Mouse (Mus musculus): Measurements from ENCODE around the gene Wdr43. TPM values are rescaled to one million over a fixed set of nuclear protein-coding genes. Genes with fewer than 3 reads are reported as not detected.

Gene Wdr43
- polyA plus RNA-seq, 2 experiments = 26.2 to 45.5 TPM

DNA sequence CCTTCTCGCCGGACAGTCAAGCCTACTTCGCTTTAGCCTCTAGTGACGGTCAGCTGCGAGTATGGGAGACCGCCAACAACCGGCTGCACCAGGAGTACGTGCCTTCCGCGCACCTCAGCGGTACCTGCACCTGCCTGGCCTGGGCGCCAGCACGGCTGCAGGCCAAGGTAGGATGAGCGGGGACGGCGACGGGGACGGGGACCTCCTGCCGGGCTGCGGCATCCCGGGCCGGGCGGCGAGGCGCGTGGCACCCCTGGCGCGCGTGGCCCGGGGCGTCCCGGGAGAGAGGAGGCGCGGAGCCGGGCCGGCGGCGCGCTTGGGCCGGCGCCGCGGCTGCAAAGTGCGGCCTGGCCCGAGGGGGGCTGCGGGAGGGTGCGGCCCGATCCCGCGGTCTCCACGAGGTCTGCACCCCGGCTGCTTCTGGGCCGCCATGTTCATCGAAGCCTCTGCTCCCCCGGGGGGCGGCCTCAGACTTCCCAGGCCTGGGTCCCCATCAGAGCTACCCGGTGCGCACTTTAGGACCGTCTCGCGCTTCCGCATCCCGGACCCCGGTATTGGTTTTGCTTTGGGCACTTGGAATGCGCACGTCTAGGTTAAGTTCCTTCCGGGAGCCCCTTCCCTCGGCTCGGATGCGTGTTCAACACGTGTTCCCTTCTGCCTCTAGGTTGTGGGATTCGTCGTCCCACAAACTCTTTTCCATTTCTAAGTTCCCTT, 781 bp downstream of the Wdr43 start:
- peak overlapping the region; percentile 81 to 92 for H3K4me3 ChIP-seq (ENCODE audit: insufficient read depth in 1 of 2, low read depth in 2 of 2, low read length in 2 of 2)
- H3K27me3 ChIP-seq (ENCODE audit: control insufficient read depth, insufficient read depth, low read length) = no peaks in the 10 kb centered on the region
- ATAC-seq (ENCODE audit: insufficient read depth) = peak; percentile 57
- no peak for DNase-seq (ENCODE audit: low read depth in 3 of 3, low spot score in 3 of 3)
- H3K36me3 ChIP-seq (replicated peaks; ENCODE audit: control insufficient read depth, insufficient read depth, low read depth) = peaks cover 5% of the 10 kb centered on the region
- H3K4me2 ChIP-seq (ENCODE audit: low read depth) = peak overlapping the region; percentile 84
- H3K9me3 ChIP-seq (ENCODE audit: control insufficient read depth, low read length) = no peaks in the 10 kb centered on the region
- H3K4me1 ChIP-seq (replicated peaks; ENCODE audit: control insufficient read depth in 2 of 2, insufficient read depth in 2 of 2, low read length in 1 of 2) = peaks cover 7 to 8% of the 10 kb centered on the region in 2 experiments
- peak overlapping the region; percentile 90 for H3K9ac ChIP-seq (replicated peaks)
- no peak overlapping the region; the same call in 1 of the 2 replicates for H3K27ac ChIP-seq
- TF ChIP-seq CTCF (IDR thresholded peaks at IDR 0.05; ENCODE audit: low read depth) = no peak
- under 1% methylated on average over 65 of the region's 73 CpGs for WGBS (ENCODE audit: insufficient replicate concordance)

DNA sequence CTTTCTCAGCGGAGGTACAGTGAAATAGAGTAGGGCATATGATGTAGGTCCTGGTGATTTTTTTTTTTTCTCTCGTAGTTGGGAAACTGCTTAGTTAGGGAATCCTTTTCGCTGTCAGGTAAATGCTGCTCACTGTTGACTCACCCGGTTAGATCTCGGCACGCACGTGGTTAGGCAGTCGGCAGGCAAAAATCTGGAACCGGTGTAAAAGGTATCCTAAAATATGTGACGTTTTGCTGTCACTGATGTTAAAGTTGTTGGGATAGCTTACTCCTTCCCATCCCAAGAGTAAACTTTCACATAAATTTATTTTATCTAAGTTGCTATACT, 1.3 kb downstream of the Wdr43 start:
- Histone ChIP-seq H3K4me2 (ENCODE audit: low read depth) (peak overlapping the region; percentile 84), H3K27me3 (ENCODE audit: control insufficient read depth, insufficient read depth, low read length) (no peaks in the 10 kb centered on the region), H3K4me1 (replicated peaks; ENCODE audit: control insufficient read depth in 2 of 2, insufficient read depth in 2 of 2, low read length in 1 of 2) (peaks cover 7 to 8% of the 10 kb centered on the region in 2 experiments), H3K9ac (replicated peaks) (peak overlapping the region; percentile 90), H3K36me3 (replicated peaks; ENCODE audit: control insufficient read depth, insufficient read depth, low read depth) (peaks cover 5% of the 10 kb centered on the region), H3K4me3 (ENCODE audit: insufficient read depth in 1 of 2, low read depth in 2 of 2, low read length in 2 of 2) (peak overlapping the region; percentile 81 to 92), H3K27ac (no peak overlapping the region), H3K9me3 (ENCODE audit: control insufficient read depth, low read length) (no peaks in the 10 kb centered on the region)
- DNase-seq (ENCODE audit: low read depth in 3 of 3, low spot score in 3 of 3) = no peak
- WGBS (ENCODE audit: insufficient replicate concordance) = under 1% methylated on average over 10 of the region's 10 CpGs
- no peak for ATAC-seq (ENCODE audit: insufficient read depth)
- TF ChIP-seq EP300 (IDR thresholded peaks at IDR 0.05; ENCODE audit: low read depth) (no peak), CTCF (IDR thresholded peaks at IDR 0.05; ENCODE audit: low read depth) (no peak)

DNA sequence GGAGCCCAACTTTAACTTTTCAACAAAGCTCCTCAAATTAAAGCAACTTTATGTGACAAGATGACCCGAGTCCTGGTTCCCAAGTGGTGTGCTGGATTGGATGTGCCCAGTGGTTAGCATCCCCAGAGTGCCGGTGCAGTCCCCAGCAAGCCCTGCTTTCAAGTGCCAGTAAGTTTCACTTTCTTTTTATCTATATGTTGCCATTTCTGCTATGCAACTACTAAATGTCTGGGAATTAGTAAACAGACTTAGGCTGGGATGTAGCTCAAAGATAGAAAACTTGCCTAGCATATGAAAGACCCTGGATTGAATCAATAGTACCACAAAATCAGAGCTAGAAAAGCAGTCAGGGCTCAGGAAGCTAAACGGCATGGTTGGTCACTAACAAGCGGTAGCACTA, 2.3 kb downstream of the Wdr43 start:
- Histone ChIP-seq H3K9me3 (ENCODE audit: control insufficient read depth, low read length) (no peaks in the 10 kb centered on the region), H3K9ac (replicated peaks) (peak overlapping the region; percentile 62), H3K27ac (no peak overlapping the region), H3K27me3 (ENCODE audit: control insufficient read depth, insufficient read depth, low read length) (no peaks in the 10 kb centered on the region), H3K4me1 (replicated peaks; ENCODE audit: control insufficient read depth in 2 of 2, insufficient read depth in 2 of 2, low read length in 1 of 2) (peaks cover 7 to 8% of the 10 kb centered on the region in 2 experiments), H3K4me2 (ENCODE audit: low read depth) (peak overlapping the region; percentile 84), H3K36me3 (replicated peaks; ENCODE audit: control insufficient read depth, insufficient read depth, low read depth) (peaks cover 5% of the 10 kb centered on the region), H3K4me3 (ENCODE audit: insufficient read depth in 1 of 2, low read depth in 2 of 2, low read length in 2 of 2) (peak overlapping the region; percentile 81 to 92)
- TF ChIP-seq EP300 (IDR thresholded peaks at IDR 0.05; ENCODE audit: low read depth) = no peak
- TF ChIP-seq CTCF (IDR thresholded peaks at IDR 0.05; ENCODE audit: low read depth) = no peak
- DNase-seq (ENCODE audit: low read depth in 3 of 3, low spot score in 3 of 3) = no peak
- no peak for ATAC-seq (ENCODE audit: insufficient read depth)
- 14% methylated on average over 4 of the region's 4 CpGs for WGBS (ENCODE audit: insufficient replicate concordance)

DNA sequence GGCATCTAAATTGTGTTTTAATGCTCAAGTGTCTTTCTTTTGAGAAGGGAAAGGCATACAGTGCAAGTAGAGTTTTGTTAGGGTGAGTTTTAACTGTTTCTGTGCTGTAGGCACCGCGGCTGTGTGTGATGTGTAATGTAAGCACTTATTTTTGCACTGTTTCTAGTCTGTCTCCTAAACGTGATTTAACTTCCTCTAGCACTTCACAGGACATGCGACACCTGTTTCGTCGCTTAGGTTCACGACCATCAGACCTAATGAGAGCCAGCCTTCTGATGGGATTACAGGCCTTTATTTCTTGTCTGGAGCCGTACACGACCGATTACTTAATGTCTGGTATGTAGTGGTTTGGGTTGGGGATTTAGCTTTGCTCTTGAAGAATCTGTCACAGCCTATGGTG, 16.1 kb downstream of the Wdr43 start:
- H3K27ac ChIP-seq = no peak overlapping the region
- no peaks in the 10 kb centered on the region for H3K9me3 ChIP-seq (ENCODE audit: control insufficient read depth, low read length)
- no peak overlapping the region for H3K4me2 ChIP-seq (ENCODE audit: low read depth)
- H3K4me1 ChIP-seq (replicated peaks; ENCODE audit: control insufficient read depth in 2 of 2, insufficient read depth in 2 of 2, low read length in 1 of 2) = no peaks in the 10 kb centered on the region
- peaks cover 59% of the 10 kb centered on the region for H3K36me3 ChIP-seq (replicated peaks; ENCODE audit: control insufficient read depth, insufficient read depth, low read depth)
- ATAC-seq (ENCODE audit: insufficient read depth) = no peak
- TF ChIP-seq EP300 (IDR thresholded peaks at IDR 0.05; ENCODE audit: low read depth) = no peak
- TF ChIP-seq CTCF (IDR thresholded peaks at IDR 0.05; ENCODE audit: low read depth) = no peak
- DNase-seq (ENCODE audit: low read depth in 3 of 3, low spot score in 3 of 3) = no peak
- WGBS (ENCODE audit: insufficient replicate concordance) = 82% methylated on average over 10 of the region's 10 CpGs
- H3K27me3 ChIP-seq (ENCODE audit: control insufficient read depth, insufficient read depth, low read length) = no peaks in the 10 kb centered on the region
- no peak overlapping the region for H3K4me3 ChIP-seq (ENCODE audit: insufficient read depth in 1 of 2, low read depth in 2 of 2, low read length in 2 of 2)
- H3K9ac ChIP-seq (replicated peaks) = no peak overlapping the region

DNA sequence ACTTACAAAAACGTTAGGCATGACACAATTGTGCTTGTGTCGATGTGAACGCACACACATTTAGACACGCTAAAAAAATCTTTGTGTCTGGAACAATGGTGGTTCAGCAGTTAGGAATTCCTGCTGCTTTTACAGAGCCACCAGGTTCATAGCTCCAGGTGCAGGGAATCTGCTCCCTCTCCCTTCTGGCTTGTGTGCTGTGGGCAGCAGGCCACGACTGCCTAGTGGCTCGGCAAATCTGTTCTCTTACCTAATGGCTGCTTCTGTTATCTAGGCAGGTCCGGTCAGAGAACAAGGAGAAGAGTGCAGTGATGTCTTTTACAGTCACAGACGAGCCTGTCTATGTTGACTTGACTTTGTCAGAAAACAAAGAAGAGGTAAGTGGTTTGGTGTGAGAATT, 17.7 kb downstream of the Wdr43 start:
- Histone ChIP-seq H3K27ac (no peak overlapping the region), H3K9me3 (ENCODE audit: control insufficient read depth, low read length) (no peaks in the 10 kb centered on the region), H3K36me3 (replicated peaks; ENCODE audit: control insufficient read depth, insufficient read depth, low read depth) (peaks cover 55% of the 10 kb centered on the region), H3K9ac (replicated peaks) (no peak overlapping the region), H3K27me3 (ENCODE audit: control insufficient read depth, insufficient read depth, low read length) (no peaks in the 10 kb centered on the region), H3K4me3 (ENCODE audit: insufficient read depth in 1 of 2, low read depth in 2 of 2, low read length in 2 of 2) (no peak overlapping the region), H3K4me2 (ENCODE audit: low read depth) (no peak overlapping the region), H3K4me1 (replicated peaks; ENCODE audit: control insufficient read depth in 2 of 2, insufficient read depth in 2 of 2, low read length in 1 of 2) (no peaks in the 10 kb centered on the region)
- 77% methylated on average over 8 of the region's 8 CpGs for WGBS (ENCODE audit: insufficient replicate concordance)
- TF ChIP-seq EP300 (IDR thresholded peaks at IDR 0.05; ENCODE audit: low read depth) (no peak), CTCF (IDR thresholded peaks at IDR 0.05; ENCODE audit: low read depth) (no peak)
- no peak for ATAC-seq (ENCODE audit: insufficient read depth)
- no peak for DNase-seq (ENCODE audit: low read depth in 3 of 3, low spot score in 3 of 3)
